Mouse (Mus musculus): ENCODE results near the gene Irf4.

- TF ChIP-seq CTCF (conservative IDR thresholded peaks at IDR 0.05; ENCODE audit: low read length) (no peak), POU5F1 (IDR thresholded peaks at IDR 0.05; ENCODE audit: borderline replicate concordance, low read length) (no peak), NANOG (IDR thresholded peaks at IDR 0.05; ENCODE audit: borderline replicate concordance, low read length) (no peak)
Observed at GRCm38 (mm10) chr13:30813464-30813863, 64.4 kb downstream of the Irf4 start.
